Mouse (Mus musculus): ENCODE measurements around the gene Rps27rt.
"Not testable (repeated sequence)": the region's sequence is repeated elsewhere in the genome, so short reads cannot be mapped to it uniquely, and the experiment has no call there.

Gene Rps27rt

DNA sequence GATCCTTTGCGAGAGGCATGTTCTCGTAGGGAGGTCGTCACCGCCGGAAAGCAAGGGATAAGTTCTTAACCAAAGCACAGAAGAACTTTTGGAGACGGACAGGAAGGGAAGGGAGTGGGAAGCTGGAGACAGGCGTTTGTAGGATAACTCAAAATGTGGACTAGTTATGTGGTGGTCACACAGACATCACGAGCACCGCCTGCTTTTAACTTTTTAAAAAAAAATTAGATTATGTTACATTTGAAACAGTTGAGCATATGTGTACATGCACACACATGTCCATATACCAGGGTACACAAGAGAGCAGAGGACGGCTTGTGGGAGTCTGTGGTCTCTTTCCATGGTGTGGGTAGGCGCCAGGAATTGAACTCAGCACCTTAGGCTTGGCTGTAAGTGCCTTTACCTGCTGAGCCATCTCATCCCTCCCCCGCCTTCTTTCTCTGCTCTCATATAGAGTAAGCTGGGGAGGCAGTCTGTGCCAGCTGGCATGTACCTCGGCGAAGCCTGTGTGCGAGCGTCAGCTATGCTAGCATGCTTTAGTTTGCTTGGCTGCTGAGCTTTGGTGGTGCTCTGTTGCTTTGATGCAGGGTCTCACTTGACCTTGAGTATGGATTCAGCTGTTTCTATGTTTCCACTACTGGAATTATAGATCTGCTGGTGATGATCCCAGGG lies at the start of gene Rps27rt:
TSS of gene Rps27rt (minus strand) at position 51 of the 672 bp plus-strand sequence.
- Histone ChIP-seq H3K27me3 (ENCODE audit: control insufficient read depth, insufficient read depth, low read length, poor library complexity, severe bottlenecking) (0 out of 2 replicates have a peak, but pooled peaks cover 3% of the 10 kb centered on the region), H3K36me3 (ENCODE audit: control insufficient read depth, insufficient read depth, low read length, poor library complexity, severe bottlenecking) (no peaks in the 10 kb centered on the region)
- no peak for DNase-seq (ENCODE audit: low read depth, low spot score)

DNA sequence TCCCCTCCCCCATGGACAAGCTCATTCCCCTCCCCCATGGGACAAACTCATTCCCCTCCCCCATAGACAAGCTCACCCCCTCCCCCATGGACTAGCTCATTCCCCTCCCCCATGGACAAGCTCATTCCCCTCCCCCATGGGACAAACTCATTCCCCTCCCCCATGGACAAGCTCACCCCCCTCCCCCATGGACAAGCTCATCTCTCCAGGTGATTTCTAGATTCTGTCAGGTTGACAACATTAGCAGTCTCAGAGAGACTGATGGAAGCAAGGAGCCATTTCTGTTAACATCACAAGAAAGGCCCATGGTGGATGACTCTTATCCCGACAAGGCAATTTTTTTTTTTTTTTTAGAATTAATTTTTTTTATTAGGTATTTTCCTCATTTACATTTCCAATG lies 48.5 kb upstream of the Rps27rt start:
- not testable (repeated sequence) for H3K27me3 ChIP-seq (ENCODE audit: control insufficient read depth, insufficient read depth, low read length, poor library complexity, severe bottlenecking); DNase-seq (ENCODE audit: low read depth, low spot score); H3K36me3 ChIP-seq (ENCODE audit: control insufficient read depth, insufficient read depth, low read length, poor library complexity, severe bottlenecking)

DNA sequence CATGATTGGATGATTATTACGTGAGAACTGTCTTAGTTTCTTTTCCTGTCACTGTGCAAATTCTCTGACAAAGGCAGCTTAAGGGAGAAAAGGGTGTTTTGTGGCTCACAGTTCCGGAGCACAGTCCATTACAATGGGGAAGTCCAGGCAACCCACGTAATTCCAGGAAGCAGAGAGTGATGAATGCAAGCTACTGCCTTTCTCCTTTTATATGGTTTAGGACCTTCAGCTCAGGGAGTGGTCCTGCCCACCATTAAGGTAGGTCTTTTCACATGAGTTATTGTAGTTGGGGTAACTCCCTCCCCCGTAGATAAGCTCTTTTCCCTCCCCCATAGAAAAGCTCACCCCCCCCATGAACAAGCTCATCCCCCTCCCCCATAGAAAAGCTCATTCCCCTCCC lies 48.0 kb upstream of the Rps27rt start:
- DNase-seq (ENCODE audit: low read depth, low spot score) = no peak
- Histone ChIP-seq H3K27me3 (ENCODE audit: control insufficient read depth, insufficient read depth, low read length, poor library complexity, severe bottlenecking) (no peaks in the 10 kb centered on the region), H3K36me3 (ENCODE audit: control insufficient read depth, insufficient read depth, low read length, poor library complexity, severe bottlenecking) (no peaks in the 10 kb centered on the region)

DNA sequence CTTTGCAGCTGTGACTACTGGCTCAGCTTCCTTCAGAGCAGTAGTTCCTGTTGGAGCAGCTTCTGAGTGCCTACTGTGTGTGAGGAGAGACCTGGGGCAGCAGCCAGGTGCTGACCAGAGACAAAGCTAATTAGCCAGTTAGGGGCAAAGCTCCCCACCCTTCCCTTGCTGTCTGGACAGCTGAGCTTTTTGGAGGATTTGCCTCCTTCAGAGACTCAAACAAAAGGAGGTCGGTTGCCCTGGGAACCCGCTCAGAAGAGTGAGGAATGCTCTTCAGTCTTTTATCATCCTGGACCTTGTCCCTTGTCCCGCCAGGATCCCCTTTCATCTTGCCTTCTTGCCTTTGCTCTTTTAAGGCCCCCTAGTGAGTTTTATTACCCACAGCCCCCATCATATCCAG lies 46.8 kb upstream of the Rps27rt start:
- no peaks in the 10 kb centered on the region for H3K27me3 ChIP-seq (ENCODE audit: control insufficient read depth, insufficient read depth, low read length, poor library complexity, severe bottlenecking)
- H3K36me3 ChIP-seq (ENCODE audit: control insufficient read depth, insufficient read depth, low read length, poor library complexity, severe bottlenecking) = no peaks in the 10 kb centered on the region
- DNase-seq (ENCODE audit: low read depth, low spot score) = no peak

DNA sequence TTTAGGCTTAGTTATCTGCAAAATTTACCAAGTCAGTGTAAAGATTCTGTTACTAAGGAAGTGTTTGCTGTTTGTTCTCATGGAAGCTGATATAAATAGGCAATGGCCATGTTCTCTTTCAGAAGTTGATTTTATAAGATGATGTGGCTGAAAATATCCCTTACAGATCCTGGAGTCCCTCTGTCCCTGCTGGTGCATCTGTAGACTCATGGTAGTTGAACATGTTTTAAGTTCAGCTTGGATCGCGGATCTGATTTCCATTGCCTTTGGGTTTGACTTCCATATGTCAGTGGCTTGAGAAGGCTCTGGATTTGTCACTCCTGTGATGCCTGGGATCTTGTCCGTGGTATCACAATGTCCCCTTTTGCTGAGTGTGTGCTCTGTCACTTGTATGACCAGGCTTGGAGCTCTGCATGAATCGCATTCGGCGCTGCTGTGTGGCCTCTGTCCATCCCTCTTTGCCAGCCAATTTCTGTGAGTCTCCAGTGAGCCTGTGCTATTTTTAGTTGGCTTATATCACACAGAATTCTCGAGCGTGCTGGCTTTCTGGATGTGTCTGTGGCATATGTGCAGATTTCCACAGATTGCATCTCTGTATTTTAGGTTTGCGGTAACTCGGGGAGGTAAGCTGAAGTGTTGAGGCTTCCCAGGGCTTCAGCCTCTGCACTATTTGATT lies 41.3 kb upstream of the Rps27rt start:
- no peak for DNase-seq (ENCODE audit: low read depth, low spot score)
- no peaks in the 10 kb centered on the region for H3K36me3 ChIP-seq (ENCODE audit: control insufficient read depth, insufficient read depth, low read length, poor library complexity, severe bottlenecking)
- no peaks in the 10 kb centered on the region for H3K27me3 ChIP-seq (ENCODE audit: control insufficient read depth, insufficient read depth, low read length, poor library complexity, severe bottlenecking)

DNA sequence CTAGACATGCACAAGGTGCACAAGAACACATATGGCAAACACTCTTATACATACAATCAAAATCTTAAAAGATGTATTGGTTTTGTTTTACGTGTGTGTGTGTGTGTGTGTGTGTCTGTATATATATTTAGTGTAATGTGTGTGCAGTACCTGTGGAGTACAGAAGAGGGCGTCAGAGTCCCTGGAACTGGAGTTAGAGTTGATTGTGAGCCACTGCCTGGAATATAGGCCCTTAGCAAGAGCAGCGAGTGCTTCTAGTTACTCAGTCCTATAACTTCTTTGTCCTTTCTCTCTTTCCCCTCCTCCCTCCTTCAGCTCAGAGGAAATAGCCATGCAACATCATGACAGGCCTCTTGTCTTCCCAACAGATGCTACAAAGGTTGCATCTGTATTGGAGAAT lies 40.6 kb upstream of the Rps27rt start:
- H3K27me3 ChIP-seq (ENCODE audit: control insufficient read depth, insufficient read depth, low read length, poor library complexity, severe bottlenecking) = no peaks in the 10 kb centered on the region
- H3K36me3 ChIP-seq (ENCODE audit: control insufficient read depth, insufficient read depth, low read length, poor library complexity, severe bottlenecking) = no peaks in the 10 kb centered on the region
- no peak for DNase-seq (ENCODE audit: low read depth, low spot score)

DNA sequence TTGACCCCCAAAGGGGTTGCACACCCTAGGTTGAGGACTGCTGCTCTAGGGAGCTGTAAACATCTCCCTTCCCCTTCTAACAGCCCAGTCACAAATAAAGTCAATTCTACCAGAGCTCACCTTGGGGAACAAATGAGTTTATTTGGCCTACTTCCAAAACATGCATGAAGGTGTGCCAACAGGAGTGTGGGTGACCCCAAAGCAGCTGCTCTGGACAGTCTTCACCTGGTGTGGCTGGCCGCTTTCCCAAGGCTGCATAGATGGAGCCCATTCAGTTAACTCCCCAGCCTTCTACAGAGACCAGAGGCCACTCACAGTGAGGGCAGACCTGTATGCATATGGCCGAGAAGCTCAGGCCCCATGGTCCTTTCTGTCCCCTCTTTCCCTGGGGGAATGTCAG lies 38.9 kb upstream of the Rps27rt start:
- no peaks in the 10 kb centered on the region for H3K27me3 ChIP-seq (ENCODE audit: control insufficient read depth, insufficient read depth, low read length, poor library complexity, severe bottlenecking)
- no peaks in the 10 kb centered on the region for H3K36me3 ChIP-seq (ENCODE audit: control insufficient read depth, insufficient read depth, low read length, poor library complexity, severe bottlenecking)
- no peak for DNase-seq (ENCODE audit: low read depth, low spot score)

DNA sequence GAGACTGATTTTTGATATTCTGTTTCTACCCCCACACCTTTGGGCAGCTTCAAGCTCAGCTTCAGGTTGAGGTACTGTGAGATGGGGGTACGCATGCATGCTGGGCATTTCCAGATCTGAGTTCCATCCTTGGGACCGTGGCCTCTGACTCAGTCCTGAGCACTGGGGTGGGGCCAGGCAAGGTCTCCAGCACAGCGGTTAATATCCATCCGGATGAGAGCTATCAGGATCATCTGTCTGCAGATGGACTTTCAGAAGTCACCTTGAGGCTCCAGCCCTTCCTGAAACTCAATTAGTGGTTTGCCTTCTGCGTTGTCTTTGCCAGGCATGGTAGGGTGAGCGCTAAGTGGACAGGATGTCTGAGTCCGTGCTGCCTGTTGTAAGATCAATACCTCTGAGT lies 37.6 kb upstream of the Rps27rt start:
- no peak for DNase-seq (ENCODE audit: low read depth, low spot score)
- Histone ChIP-seq H3K36me3 (ENCODE audit: control insufficient read depth, insufficient read depth, low read length, poor library complexity, severe bottlenecking) (no peaks in the 10 kb centered on the region), H3K27me3 (ENCODE audit: control insufficient read depth, insufficient read depth, low read length, poor library complexity, severe bottlenecking) (no peaks in the 10 kb centered on the region)

DNA sequence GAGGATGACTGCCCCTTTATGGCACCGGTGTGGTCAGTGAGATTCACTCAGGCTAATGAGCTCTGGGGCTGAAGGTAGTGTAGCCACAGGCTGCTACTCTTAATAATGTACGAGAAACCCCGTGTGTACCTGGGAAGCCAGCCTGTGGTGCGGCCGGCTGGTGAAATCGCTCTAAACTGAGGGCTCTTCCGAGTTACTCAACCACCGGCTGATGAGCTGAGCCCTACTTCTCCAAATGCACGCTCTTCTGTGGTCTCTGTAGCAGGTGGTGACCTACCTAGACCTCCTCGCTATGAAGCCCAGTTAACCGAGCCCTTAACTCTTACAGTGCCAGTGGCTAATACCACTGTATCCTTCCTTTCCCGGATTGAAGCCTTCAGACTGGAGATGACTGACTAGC lies 29.8 kb upstream of the Rps27rt start:
- H3K27me3 ChIP-seq (ENCODE audit: control insufficient read depth, insufficient read depth, low read length, poor library complexity, severe bottlenecking) = no peaks in the 10 kb centered on the region
- no peak for DNase-seq (ENCODE audit: low read depth, low spot score)
- no peaks in the 10 kb centered on the region for H3K36me3 ChIP-seq (ENCODE audit: control insufficient read depth, insufficient read depth, low read length, poor library complexity, severe bottlenecking)

DNA sequence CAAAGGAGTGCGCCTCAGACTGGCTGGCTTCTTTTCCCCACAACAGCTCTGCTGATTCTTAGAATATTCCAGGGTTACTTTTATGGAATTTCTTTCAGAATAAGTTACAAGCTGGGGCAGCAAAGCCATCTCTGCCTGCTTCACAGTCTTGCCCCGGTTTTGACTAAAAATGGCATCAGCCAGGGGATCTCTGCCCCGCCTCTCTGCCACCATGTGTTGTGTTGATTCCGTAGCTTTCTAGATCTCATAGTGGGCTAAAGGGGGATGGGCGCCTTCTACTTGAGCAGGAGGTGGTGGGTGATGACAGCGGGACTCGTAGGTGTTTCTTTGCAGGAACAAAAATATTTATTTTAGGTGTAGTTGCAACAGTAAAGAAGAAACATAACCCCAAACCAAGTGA lies 25.7 kb upstream of the Rps27rt start:
- Histone ChIP-seq H3K27me3 (ENCODE audit: control insufficient read depth, insufficient read depth, low read length, poor library complexity, severe bottlenecking) (no peaks in the 10 kb centered on the region), H3K36me3 (ENCODE audit: control insufficient read depth, insufficient read depth, low read length, poor library complexity, severe bottlenecking) (no peaks in the 10 kb centered on the region)
- no peak for DNase-seq (ENCODE audit: low read depth, low spot score)

DNA sequence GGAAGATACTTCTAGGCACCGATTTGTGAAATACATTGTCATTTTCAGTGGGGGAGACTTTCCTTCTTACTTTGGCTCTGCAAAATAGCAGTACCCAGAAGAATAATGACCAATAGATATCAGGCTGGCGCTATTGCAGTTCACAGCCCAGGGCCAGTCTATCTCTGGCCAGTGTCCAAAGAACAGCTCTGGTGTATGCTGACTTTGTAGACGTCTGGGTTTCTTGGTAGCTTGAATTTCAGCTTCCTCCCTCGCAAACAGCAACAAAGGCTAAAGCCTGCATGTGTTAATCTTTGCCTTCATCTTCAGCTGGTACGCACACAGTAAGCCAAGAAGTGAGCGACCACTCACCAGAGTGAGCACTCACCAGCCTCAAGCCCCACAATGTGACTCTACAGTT lies 25.2 kb upstream of the Rps27rt start:
- H3K27me3 ChIP-seq (ENCODE audit: control insufficient read depth, insufficient read depth, low read length, poor library complexity, severe bottlenecking) = no peaks in the 10 kb centered on the region
- DNase-seq (ENCODE audit: low read depth, low spot score) = no peak
- no peaks in the 10 kb centered on the region for H3K36me3 ChIP-seq (ENCODE audit: control insufficient read depth, insufficient read depth, low read length, poor library complexity, severe bottlenecking)

DNA sequence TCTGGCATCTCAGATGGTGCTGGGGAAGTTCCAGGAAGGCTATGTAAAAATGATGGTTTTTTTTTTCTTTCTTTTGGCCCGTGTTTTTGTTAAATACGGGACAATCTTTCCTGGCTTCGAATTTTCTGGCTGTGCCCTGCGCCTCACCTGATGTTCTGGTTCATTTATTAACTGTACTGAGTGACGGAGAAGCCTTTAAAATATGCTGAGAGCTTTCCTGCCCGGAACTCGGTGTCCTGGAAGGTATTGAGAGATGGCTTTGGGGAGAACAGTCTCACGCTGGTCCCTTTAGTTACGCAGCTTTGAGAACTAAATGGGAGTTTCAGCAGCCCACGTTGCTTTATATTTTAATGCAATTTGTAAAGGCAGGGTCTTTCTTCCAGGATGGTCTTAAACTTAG lies 22.9 kb upstream of the Rps27rt start:
- no peak for DNase-seq (ENCODE audit: low read depth, low spot score)
- Histone ChIP-seq H3K36me3 (ENCODE audit: control insufficient read depth, insufficient read depth, low read length, poor library complexity, severe bottlenecking) (no peaks in the 10 kb centered on the region), H3K27me3 (ENCODE audit: control insufficient read depth, insufficient read depth, low read length, poor library complexity, severe bottlenecking) (no peaks in the 10 kb centered on the region)

DNA sequence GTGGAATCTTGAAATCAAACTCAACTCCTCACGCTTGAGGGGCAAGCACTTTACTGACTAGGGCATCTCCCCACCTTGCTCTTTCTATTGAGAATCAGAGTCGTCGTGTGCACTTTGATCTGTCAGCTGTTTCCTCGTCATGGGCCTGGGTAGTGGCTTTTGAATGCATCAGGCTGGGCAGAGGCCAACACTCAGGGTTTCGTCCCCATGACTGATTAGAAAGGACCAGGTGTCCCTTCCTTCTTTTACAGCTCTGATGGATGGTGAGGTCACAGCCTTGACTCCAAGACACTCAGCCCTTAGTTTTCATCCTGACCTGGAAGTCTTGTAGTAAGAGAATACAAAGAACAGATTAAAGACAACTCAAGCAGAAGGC lies 17.2 kb upstream of the Rps27rt start:
- no peak for DNase-seq (ENCODE audit: low read depth, low spot score)
- no peaks in the 10 kb centered on the region for H3K36me3 ChIP-seq (ENCODE audit: control insufficient read depth, insufficient read depth, low read length, poor library complexity, severe bottlenecking)
- H3K27me3 ChIP-seq (ENCODE audit: control insufficient read depth, insufficient read depth, low read length, poor library complexity, severe bottlenecking) = no peaks in the 10 kb centered on the region

DNA sequence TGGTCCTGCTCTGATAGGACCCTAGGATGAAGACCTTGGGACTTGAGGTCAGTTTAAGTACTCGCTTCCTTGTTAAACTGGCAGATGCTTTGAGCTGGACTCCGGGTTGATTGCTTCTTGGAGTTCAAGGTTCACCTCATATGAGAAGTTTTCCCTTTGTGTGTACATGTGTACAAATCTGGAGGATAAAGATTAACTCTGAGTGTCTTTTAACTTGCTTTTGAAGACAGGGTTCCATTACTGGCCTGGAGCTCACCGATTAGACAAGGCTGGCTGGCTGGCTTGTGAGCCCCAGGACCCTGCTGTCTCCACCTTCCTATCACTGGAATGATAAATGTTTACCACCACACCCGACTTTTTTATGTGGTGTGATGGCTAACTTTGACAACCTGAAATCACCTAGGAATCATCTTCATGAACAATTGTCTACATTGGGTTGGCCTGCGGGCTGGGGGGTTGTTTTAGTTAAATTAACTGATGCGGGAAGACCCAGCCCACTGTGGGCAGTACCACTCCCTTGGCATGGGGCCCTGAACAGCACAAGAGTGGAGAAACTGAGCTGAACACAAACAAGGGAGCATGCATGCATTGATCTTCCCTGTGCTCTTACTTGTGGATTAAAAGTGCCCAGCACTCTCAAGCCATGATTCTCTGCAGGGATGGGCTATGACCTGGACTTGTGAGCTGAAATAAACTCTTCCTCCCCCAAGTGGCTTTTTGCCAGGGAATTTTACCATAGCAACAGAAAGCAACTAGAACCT lies 16.7 kb upstream of the Rps27rt start:
- H3K27me3 ChIP-seq (ENCODE audit: control insufficient read depth, insufficient read depth, low read length, poor library complexity, severe bottlenecking) = no peaks in the 10 kb centered on the region
- H3K36me3 ChIP-seq (ENCODE audit: control insufficient read depth, insufficient read depth, low read length, poor library complexity, severe bottlenecking) = no peaks in the 10 kb centered on the region
- DNase-seq (ENCODE audit: low read depth, low spot score) = no peak

DNA sequence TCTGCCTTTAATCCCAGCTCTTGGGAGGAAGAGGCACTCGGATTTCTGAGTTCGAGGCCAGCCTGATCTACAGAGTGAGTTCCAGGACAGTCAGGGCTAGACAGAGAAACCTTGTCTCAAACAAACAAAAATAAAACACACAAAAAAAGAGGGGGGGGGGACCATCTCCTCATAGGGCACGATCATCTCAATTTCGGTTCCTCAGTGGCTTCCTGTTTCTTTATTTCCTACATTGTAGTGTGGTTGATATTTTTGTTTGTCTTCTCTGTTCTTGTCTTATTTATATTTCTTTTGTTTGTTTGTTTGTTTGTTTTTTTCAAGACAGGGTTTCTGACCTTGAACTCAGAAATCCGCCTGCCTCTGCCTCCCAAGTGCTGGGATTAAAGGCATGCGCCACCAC lies 13.9 kb upstream of the Rps27rt start:
- DNase-seq (ENCODE audit: low read depth, low spot score) = no peak
- H3K36me3 ChIP-seq (ENCODE audit: control insufficient read depth, insufficient read depth, low read length, poor library complexity, severe bottlenecking) = no peaks in the 10 kb centered on the region

More for the DNA sequence above, 13.9 kb upstream of the Rps27rt start:
- H3K27me3 ChIP-seq (ENCODE audit: control insufficient read depth, insufficient read depth, low read length, poor library complexity, severe bottlenecking) = no peaks in the 10 kb centered on the region
